Mouse (Mus musculus) thymus, postnatal 25 days (tissue): Measurements from ENCODE around the gene Inpp4b.

Source experiments
- DNase-seq: peaks from one replicate; pipeline ENCODE4 v3.0.0; 2022

Gene Inpp4b

GRCm38 (mm10) chr8:81581817-81582437, 239.6 kb downstream of the Inpp4b start:
- no peak for DNase-seq

- DNase-seq: no peak
Observed at GRCm38 (mm10) chr8:81582906-81583305, 240.6 kb downstream of the Inpp4b start.

GRCm38 (mm10) chr8:81586783-81587182, 244.4 kb downstream of the Inpp4b start:
- DNase-seq: no peak

- DNase-seq: no peak
Observed at GRCm38 (mm10) chr8:81594134-81594714, 251.9 kb downstream of the Inpp4b start.

GRCm38 (mm10) chr8:81599209-81599608, 256.9 kb downstream of the Inpp4b start:
- DNase-seq: no peak

- DNase-seq: no peak
Observed at GRCm38 (mm10) chr8:81601136-81601535, 258.8 kb downstream of the Inpp4b start.

GRCm38 (mm10) chr8:81608082-81608481, 265.7 kb downstream of the Inpp4b start:
- no peak for DNase-seq

GRCm38 (mm10) chr8:81609064-81609463, 266.7 kb downstream of the Inpp4b start:
- no peak for DNase-seq

GRCm38 (mm10) chr8:81612611-81613010, 270.3 kb downstream of the Inpp4b start:
- DNase-seq: no peak

- DNase-seq: no peak
Observed at GRCm38 (mm10) chr8:81614135-81614534, 271.8 kb downstream of the Inpp4b start.

GRCm38 (mm10) chr8:81614605-81615004, 272.2 kb downstream of the Inpp4b start:
- peak; percentile 39 for DNase-seq

GRCm38 (mm10) chr8:81615552-81615951, 273.2 kb downstream of the Inpp4b start:
- DNase-seq: no peak

GRCm38 (mm10) chr8:81618918-81619317, 276.6 kb downstream of the Inpp4b start:
- no peak for DNase-seq

- no peak for DNase-seq
Observed at GRCm38 (mm10) chr8:81635015-81635414, 292.7 kb downstream of the Inpp4b start.

GRCm38 (mm10) chr8:81635912-81636583, 293.7 kb downstream of the Inpp4b start:
- DNase-seq: no peak

GRCm38 (mm10) chr8:81638478-81638877, 296.1 kb downstream of the Inpp4b start:
- no peak for DNase-seq

GRCm38 (mm10) chr8:81639820-81640219, 297.5 kb downstream of the Inpp4b start:
- no peak for DNase-seq

- DNase-seq: no peak
Observed at GRCm38 (mm10) chr8:81643030-81643429, 300.7 kb downstream of the Inpp4b start.

- DNase-seq: no peak
Observed at GRCm38 (mm10) chr8:81692167-81692566, 349.8 kb downstream of the Inpp4b start.

GRCm38 (mm10) chr8:81694893-81695292, 352.5 kb downstream of the Inpp4b start:
- DNase-seq: no peak

- DNase-seq: peak; percentile 18
Observed at GRCm38 (mm10) chr8:81702038-81702437, 359.7 kb downstream of the Inpp4b start.

GRCm38 (mm10) chr8:81703571-81704365, 361.4 kb downstream of the Inpp4b start:
- no peak for DNase-seq

- DNase-seq: no peak
Observed at GRCm38 (mm10) chr8:81707436-81707835, 365.1 kb downstream of the Inpp4b start.
